Mouse (Mus musculus): ENCODE measurements around the gene P3h4. TPM values are rescaled to one million over a fixed set of nuclear protein-coding genes. Genes with fewer than 3 reads are reported as not detected.
A peak's percentile ranks its signal among the peaks of the same experiment; 100 is the strongest.

The P3h4 gene
- 71.5 and 73.4 TPM in 2 replicates for polyA plus RNA-seq (2015; fragmentation: Nextera tagmentation; extraction: Ambion mirVana)

GRCm38 (mm10) chr11:100414021-100414913 lies at the start of gene P3h4:
P3h4 (minus strand) TSS chr11:100414836.
- Histone ChIP-seq H3K36me3 (peaks cover 13% of the 10 kb centered on the region), H3K27me3 (no peaks in the 10 kb centered on the region), H3K4me3 (peak within 1 kb of the TSS; percentile 91), H3K4me2 (peak within 1 kb of the TSS; percentile 89), H3K9ac (peak within 1 kb of the TSS; percentile 88), H3K4me1 (peaks cover 54% of the 10 kb centered on the region), H3K27ac (peak within 1 kb of the TSS; percentile 98), H3K9me3 (no peaks in the 10 kb centered on the region)
- ATAC-seq (ENCODE audit: borderline replicate concordance, extremely low read depth, low FRiP score, low TSS enrichment): peak; percentile 97
- whole genome bisulfite sequencing: under 1% methylated on average over 93 of the region's 93 CpGs

GRCm38 (mm10) chr11:100462699-100463098 lies 48.1 kb upstream of the P3h4 start:
- H3K27me3 ChIP-seq: no peaks in the 10 kb centered on the region
- no peak overlapping the region for H3K9ac ChIP-seq
- H3K4me1 ChIP-seq: peaks cover 6% of the 10 kb centered on the region; the same call in 1 of the 2 replicates
- no peak overlapping the region for H3K27ac ChIP-seq
- 90% methylated on average over 10 of the region's 10 CpGs for WGBS
- H3K9me3 ChIP-seq: no peaks in the 10 kb centered on the region
- no peak for ATAC-seq (ENCODE audit: borderline replicate concordance, extremely low read depth, low FRiP score, low TSS enrichment)
- H3K4me2 ChIP-seq: no peak overlapping the region
- no peak overlapping the region for H3K4me3 ChIP-seq
- H3K36me3 ChIP-seq: peaks cover 21% of the 10 kb centered on the region

DNA sequence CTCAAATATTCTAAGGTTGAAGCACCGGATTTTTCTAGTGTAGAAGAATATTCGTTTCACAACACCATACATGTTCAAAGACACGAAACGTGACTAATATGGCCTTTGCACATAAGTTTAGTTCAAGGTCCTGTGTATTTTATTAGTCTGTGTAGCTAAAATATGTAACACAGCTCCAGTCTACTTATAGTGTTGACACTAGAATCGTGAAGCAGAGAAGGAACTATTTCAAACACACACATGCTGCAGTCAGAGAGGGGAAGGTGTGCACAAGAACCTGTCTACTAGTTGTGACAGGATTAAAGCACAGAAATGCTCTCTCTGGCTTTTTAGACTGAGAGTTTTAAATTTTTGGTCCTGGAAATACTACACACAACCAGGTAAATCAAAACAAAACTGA lies 43.1 kb upstream of the P3h4 start:
- H3K27me3 ChIP-seq: no peaks in the 10 kb centered on the region
- whole genome bisulfite sequencing: 53% methylated on average over 5 of the region's 5 CpGs
- H3K27ac ChIP-seq: peak overlapping the region; percentile 20
- peaks cover 16% of the 10 kb centered on the region; the same call in 1 of the 2 replicates for H3K36me3 ChIP-seq
- no peak overlapping the region for H3K9ac ChIP-seq
- H3K4me1 ChIP-seq: peaks cover 6% of the 10 kb centered on the region; the same call in 1 of the 2 replicates
- ATAC-seq (ENCODE audit: borderline replicate concordance, extremely low read depth, low FRiP score, low TSS enrichment): no peak
- H3K9me3 ChIP-seq: no peaks in the 10 kb centered on the region
- no peak overlapping the region for H3K4me3 ChIP-seq
- no peak overlapping the region for H3K4me2 ChIP-seq

- peaks cover 12% of the 10 kb centered on the region; the same call in 1 of the 2 replicates for H3K36me3 ChIP-seq
- no peaks in the 10 kb centered on the region for H3K9me3 ChIP-seq
- no peak overlapping the region for H3K4me2 ChIP-seq
- no peak for ATAC-seq (ENCODE audit: borderline replicate concordance, extremely low read depth, low FRiP score, low TSS enrichment)
- H3K27me3 ChIP-seq: no peaks in the 10 kb centered on the region
- H3K4me1 ChIP-seq: peaks cover 6% of the 10 kb centered on the region; the same call in 1 of the 2 replicates
- no peak overlapping the region for H3K4me3 ChIP-seq
- WGBS: 50% methylated on average over 4 of the region's 4 CpGs
- H3K27ac ChIP-seq: peak overlapping the region; percentile 20
- no peak overlapping the region for H3K9ac ChIP-seq
Observed at GRCm38 (mm10) chr11:100457247-100457646, 42.6 kb upstream of the P3h4 start.

- Histone ChIP-seq H3K4me1 (peaks cover 14% of the 10 kb centered on the region), H3K4me2 (no peak overlapping the region), H3K27ac (no peak overlapping the region), H3K4me3 (no peak overlapping the region), H3K9me3 (no peaks in the 10 kb centered on the region), H3K9ac (no peak overlapping the region), H3K27me3 (no peaks in the 10 kb centered on the region), H3K36me3 (peaks cover 4% of the 10 kb centered on the region; the same call in 1 of the 2 replicates)
- 78% methylated on average over 6 of the region's 6 CpGs for WGBS
- no peak for ATAC-seq (ENCODE audit: borderline replicate concordance, extremely low read depth, low FRiP score, low TSS enrichment)
Observed at GRCm38 (mm10) chr11:100442625-100443024, 28.0 kb upstream of the P3h4 start.

GRCm38 (mm10) chr11:100441797-100442196 lies 27.2 kb upstream of the P3h4 start, which contains the start of the genes Nt5c3b and Klhl10:
Nt5c3b (minus strand) TSS chr11:100441808.
Klhl10 (plus strand) TSS chr11:100441917.
- H3K27ac ChIP-seq: peak within 1 kb of the TSS; percentile 62
- no peaks in the 10 kb centered on the region for H3K27me3 ChIP-seq
- H3K9ac ChIP-seq: peak within 1 kb of the TSS; percentile 77
- no peak for ATAC-seq (ENCODE audit: borderline replicate concordance, extremely low read depth, low FRiP score, low TSS enrichment)
- WGBS: 79% methylated on average over 8 of the region's 8 CpGs
- no peaks in the 10 kb centered on the region for H3K9me3 ChIP-seq
- H3K36me3 ChIP-seq: peaks cover 9% of the 10 kb centered on the region
- H3K4me1 ChIP-seq: peaks cover 14% of the 10 kb centered on the region
- peak within 1 kb of the TSS; percentile 78 for H3K4me2 ChIP-seq
- peak within 1 kb of the TSS; percentile 79 for H3K4me3 ChIP-seq

- peak overlapping the region; percentile 79 for H3K4me3 ChIP-seq
- peak overlapping the region; percentile 62 for H3K27ac ChIP-seq
- H3K9ac ChIP-seq: peak overlapping the region; percentile 77
- H3K36me3 ChIP-seq: peaks cover 17% of the 10 kb centered on the region
- peak overlapping the region; percentile 78 for H3K4me2 ChIP-seq
- H3K4me1 ChIP-seq: peaks cover 14% of the 10 kb centered on the region
- 2% methylated on average over 52 of the region's 52 CpGs for WGBS
- no peaks in the 10 kb centered on the region for H3K9me3 ChIP-seq
- H3K27me3 ChIP-seq: no peaks in the 10 kb centered on the region
- peak; percentile 97 for ATAC-seq (ENCODE audit: borderline replicate concordance, extremely low read depth, low FRiP score, low TSS enrichment)
Observed at GRCm38 (mm10) chr11:100440691-100441522, 26.3 kb upstream of the P3h4 start.

DNA sequence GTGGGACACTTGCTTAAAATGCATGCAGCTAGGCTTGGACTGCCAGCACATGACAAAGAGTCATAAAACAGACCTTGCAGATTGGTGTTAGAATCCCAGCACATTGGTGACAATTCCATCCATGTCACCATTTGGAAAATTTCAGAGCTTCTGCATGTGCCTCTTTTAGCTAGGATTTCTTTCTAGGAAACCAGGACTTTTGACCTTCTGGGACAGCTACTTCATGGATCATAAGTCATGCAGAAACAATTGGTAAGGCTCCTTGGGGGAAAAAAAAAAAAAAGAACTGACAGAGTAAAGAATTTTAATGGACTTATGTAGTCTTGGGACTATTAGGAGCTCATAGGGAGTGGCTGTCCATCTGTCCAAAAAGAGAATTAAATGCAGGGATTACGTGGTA lies 23.3 kb upstream of the P3h4 start:
- Histone ChIP-seq H3K36me3 (peaks cover 33% of the 10 kb centered on the region), H3K4me2 (no peak overlapping the region), H3K4me3 (no peak overlapping the region), H3K4me1 (peaks cover 14% of the 10 kb centered on the region), H3K9me3 (no peaks in the 10 kb centered on the region), H3K27me3 (no peaks in the 10 kb centered on the region), H3K27ac (no peak overlapping the region), H3K9ac (no peak overlapping the region)
- WGBS: 89% methylated on average over 1 of the region's 1 CpGs
- ATAC-seq (ENCODE audit: borderline replicate concordance, extremely low read depth, low FRiP score, low TSS enrichment): no peak

GRCm38 (mm10) chr11:100435678-100436246 lies 21.1 kb upstream of the P3h4 start:
- WGBS: 88% methylated on average over 9 of the region's 9 CpGs
- Histone ChIP-seq H3K27me3 (no peaks in the 10 kb centered on the region), H3K4me1 (peaks cover 11% of the 10 kb centered on the region), H3K9me3 (no peaks in the 10 kb centered on the region), H3K4me2 (no peak overlapping the region), H3K9ac (no peak overlapping the region), H3K27ac (no peak overlapping the region), H3K36me3 (peaks cover 38% of the 10 kb centered on the region), H3K4me3 (no peak overlapping the region)
- no peak for ATAC-seq (ENCODE audit: borderline replicate concordance, extremely low read depth, low FRiP score, low TSS enrichment)

DNA sequence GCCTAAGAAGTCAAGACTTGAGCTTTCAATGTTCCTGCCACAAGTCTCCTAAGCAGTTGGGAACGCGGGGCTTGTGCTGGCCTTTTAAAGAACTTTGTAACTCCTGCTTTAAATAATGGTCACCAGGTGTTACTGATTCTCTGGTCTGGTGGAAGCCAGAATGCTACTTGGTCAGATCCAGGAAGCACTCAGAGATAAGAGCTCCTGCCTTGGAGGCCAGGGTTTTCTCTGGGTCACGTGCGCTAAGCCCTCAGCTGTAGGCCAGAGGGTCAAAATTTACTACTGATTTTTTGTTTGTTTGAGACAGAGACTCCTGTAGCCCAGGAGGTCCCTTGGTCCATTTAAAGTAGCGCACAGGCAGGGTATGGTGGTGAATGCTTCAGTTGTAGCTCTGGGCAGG lies 17.4 kb upstream of the P3h4 start:
- Histone ChIP-seq H3K27me3 (no peaks in the 10 kb centered on the region), H3K36me3 (peaks cover 46% of the 10 kb centered on the region), H3K4me1 (0 out of 2 replicates have a peak, but pooled peaks cover 4% of the 10 kb centered on the region), H3K9me3 (no peaks in the 10 kb centered on the region), H3K27ac (no peak overlapping the region), H3K4me2 (no peak overlapping the region), H3K9ac (no peak overlapping the region), H3K4me3 (no peak overlapping the region)
- no peak for ATAC-seq (ENCODE audit: borderline replicate concordance, extremely low read depth, low FRiP score, low TSS enrichment)
- WGBS: 74% methylated on average over 5 of the region's 5 CpGs

DNA sequence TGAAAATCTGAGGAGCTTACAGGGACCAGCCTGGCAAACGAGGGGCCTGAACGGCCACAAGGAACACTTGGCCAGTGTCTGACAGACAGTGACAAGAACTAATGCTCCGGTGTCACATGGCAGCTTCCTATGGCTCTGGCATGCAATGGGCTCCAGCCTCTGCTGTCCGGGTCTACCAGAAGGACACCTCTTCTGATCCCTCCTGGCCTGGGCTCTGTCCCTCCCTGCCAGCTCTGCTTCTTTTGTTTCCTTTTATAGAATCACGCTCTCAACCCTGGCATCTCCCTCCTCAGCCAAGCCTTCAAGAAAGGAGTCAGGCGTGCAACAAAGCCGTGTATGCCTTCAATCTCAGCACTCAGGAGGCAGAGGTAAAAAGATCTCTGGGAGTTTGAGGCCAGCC lies 15.4 kb upstream of the P3h4 start:
- no peaks in the 10 kb centered on the region for H3K9me3 ChIP-seq
- no peaks in the 10 kb centered on the region for H3K27me3 ChIP-seq
- 0 out of 2 replicates have a peak, but pooled peaks cover 4% of the 10 kb centered on the region for H3K4me1 ChIP-seq
- H3K4me3 ChIP-seq: no peak overlapping the region
- H3K4me2 ChIP-seq: no peak overlapping the region
- no peak overlapping the region for H3K9ac ChIP-seq
- H3K36me3 ChIP-seq: peaks cover 35% of the 10 kb centered on the region
- no peak overlapping the region for H3K27ac ChIP-seq
- no peak for ATAC-seq (ENCODE audit: borderline replicate concordance, extremely low read depth, low FRiP score, low TSS enrichment)
- WGBS: 87% methylated on average over 7 of the region's 7 CpGs
